Mouse (Mus musculus): ENCODE results near the gene Otub2.

DNA sequence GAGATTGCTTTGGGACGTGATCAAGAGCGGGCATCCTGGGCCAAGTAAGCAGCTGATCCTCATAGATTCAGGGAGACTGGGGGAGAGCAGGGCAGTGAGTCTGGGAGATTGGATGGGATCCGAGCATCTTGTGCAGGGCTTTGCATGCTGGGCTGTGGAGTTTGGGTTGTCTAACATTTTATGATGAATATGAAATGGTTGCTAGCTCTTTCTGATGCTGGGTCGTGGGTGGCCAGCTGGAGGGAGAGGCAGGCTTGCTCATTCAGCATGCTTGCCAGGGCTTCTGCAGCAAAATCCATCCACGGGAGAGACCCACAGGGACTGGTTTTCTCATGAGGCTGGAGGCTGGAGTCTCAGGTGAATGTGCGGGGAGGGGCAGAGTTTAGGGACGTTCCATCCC, 2.6 kb downstream of the Otub2 start:
- TF ChIP-seq CTCF (IDR thresholded peaks at IDR 0.05): no peak
- no peak for TF ChIP-seq POLR2A (IDR thresholded peaks at IDR 0.05; ENCODE audit: insufficient read depth, low read depth, low read length)
- TF ChIP-seq EP300 (IDR thresholded peaks at IDR 0.05; ENCODE audit: insufficient read depth, low read depth, low read length): no peak

Measured in heart, adult 2 months (tissue).